Mouse (Mus musculus) lung, postnatal 25 days (tissue): ENCODE measurements at regions not wholly inside any gene's neighbourhood (a gene's known extent, or its start where the extent isn't known, plus 50 kb on each side); places are given as distances from the start of the nearest gene placed in this dataset.

ENCODE experiments used
- DNase-seq: peaks from one replicate; pipeline ENCODE4 v3.0.0; 2022; ENCODE audit warnings: low spot score

GRCm38 (mm10) chr14:92764354-92764753, 1126.1 kb downstream of the Pcdh9 start:
- DNase-seq: no peak

DNA sequence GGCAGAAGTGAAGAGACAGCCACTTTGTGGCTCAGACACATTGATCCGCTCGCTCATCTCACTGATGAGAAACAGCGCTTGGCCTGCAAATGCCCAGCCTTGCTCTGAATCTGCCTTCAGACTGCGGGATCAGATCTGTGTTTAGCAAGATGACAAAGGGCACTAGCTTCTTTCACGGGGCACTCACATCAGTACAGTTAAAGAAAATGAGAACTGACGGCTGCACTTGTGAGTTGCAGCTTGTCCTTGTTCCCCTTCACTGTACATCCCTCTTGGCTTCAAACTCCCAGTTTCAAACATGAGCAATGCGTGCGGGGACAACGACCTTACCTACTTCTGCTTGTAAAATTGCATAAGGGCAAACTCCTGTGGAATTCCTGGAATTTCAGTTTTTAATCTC, 1135.8 kb downstream of the Pcdh9 start:
- no peak for DNase-seq

- DNase-seq: peak; percentile 2
Observed at GRCm38 (mm10) chr14:92717666-92718065, 1172.8 kb downstream of the Pcdh9 start.

DNA sequence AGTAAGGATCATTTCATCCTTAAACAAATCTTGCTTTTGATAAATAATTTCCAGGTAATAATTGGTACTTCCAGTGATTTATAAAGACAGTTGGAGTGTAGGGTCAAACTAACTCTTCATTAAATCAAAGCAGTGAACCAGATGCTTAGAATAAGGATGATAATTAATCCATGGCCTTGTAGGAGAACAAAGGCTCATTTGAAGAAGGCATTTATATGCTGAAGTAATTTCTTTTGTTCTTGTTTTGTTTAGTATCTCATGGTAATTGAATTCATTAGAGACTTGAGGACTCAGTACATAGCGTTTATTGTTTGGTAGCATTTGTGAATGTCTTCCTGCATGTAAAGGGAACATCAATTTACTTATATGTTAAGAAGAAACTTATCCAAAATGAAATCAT, 1202.3 kb downstream of the Pcdh9 start:
- no peak for DNase-seq

GRCm38 (mm10) chr14:92687106-92687505, 1203.4 kb downstream of the Pcdh9 start:
- no peak for DNase-seq

GRCm38 (mm10) chr14:92678845-92679499, 1211.5 kb downstream of the Pcdh9 start:
- DNase-seq: no peak

GRCm38 (mm10) chr14:92674146-92674545, 1216.3 kb downstream of the Pcdh9 start:
- no peak for DNase-seq
